20 mouse cellular contexts compared by ENCODE assay signal in the genomic region with DNA sequence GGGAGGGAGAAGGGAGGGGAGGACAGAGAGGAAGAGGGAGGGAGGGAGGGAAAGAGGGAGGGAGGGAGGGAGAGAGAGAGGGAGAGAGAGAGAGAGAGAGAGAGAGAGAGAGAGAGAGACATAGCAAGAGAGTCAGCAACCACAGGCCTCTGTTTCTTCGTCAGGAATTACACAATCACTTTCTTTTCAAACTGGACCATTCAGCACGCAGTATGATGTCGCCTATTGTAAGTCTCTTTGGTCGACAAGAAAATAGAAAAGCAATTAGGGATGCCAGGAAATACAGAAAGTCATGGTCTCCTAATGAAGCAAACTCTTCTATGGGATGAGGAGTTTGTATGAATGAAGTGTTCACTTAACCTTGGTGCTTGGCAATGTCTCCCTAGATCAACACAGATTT.
"Had no signal": no experiment of that assay in that cellular context is flagged by ENCODE, and none has a peak within 500 bp of the region (broad histone marks: within the 10 kb centered on the region; RNA-seq: fewer than 3 reads in every experiment).

No protein-coding gene starts in this region.

- H3K4me2 ChIP-seq: liver, embryonic 15.5 days; lung, embryonic 15.5 days; midbrain, embryonic 11.5 days; midbrain, embryonic 13.5 days; midbrain, embryonic 15.5 days; neural tube, embryonic 13.5 days; neural tube, embryonic 15.5 days; stomach, embryonic 15.5 days had no signal

- DNase-seq: liver, postnatal 0 days; lung, adult 2 months; lung, postnatal 14 days; lung, postnatal 36 days; retina, postnatal 1 day; right cerebral cortex, postnatal 25 days; right cerebral cortex, postnatal 4 days; spleen, adult 18-20 months; thymus, adult 2 months; thymus, postnatal 25 days; thymus, postnatal 4 days had no signal

- H3K27me3 ChIP-seq: liver, embryonic 15.5 days; lung, embryonic 15.5 days; midbrain, embryonic 13.5 days; midbrain, embryonic 15.5 days; neural tube, embryonic 13.5 days; neural tube, embryonic 15.5 days had no signal

- H3K4me3 ChIP-seq: liver, embryonic 15.5 days; lung, embryonic 15.5 days; megakaryocyte, embryonic 14.5 days; midbrain, embryonic 13.5 days; midbrain, embryonic 15.5 days; neural tube, embryonic 13.5 days; neural tube, embryonic 15.5 days; stomach, embryonic 15.5 days had no signal

- H3K36me3 ChIP-seq: liver, embryonic 15.5 days; lung, embryonic 15.5 days; midbrain, embryonic 13.5 days; midbrain, embryonic 15.5 days; neural tube, embryonic 13.5 days; neural tube, embryonic 15.5 days; stomach, embryonic 15.5 days had no signal
